Mouse (Mus musculus) hindbrain, embryonic 13.5 days (tissue): ENCODE measurements around the gene Sostdc1. TPM values are rescaled to one million over a fixed set of nuclear protein-coding genes. Genes with fewer than 3 reads are reported as not detected.
A peak's percentile ranks its signal among the peaks of the same experiment; 100 is the strongest.

Experiments used
- ATAC-seq: fragments of 200-750 bp; cut with Nextera tagmentation; 2 replicates; pipeline ENCODE4 v1.8.0; 2017; ENCODE audit warnings: moderate TSS enrichment; ENCODE audit not compliant: low FRiP score
- H3K27ac ChIP-seq: fragments of 300-500 bp; sonication (generic); 2 replicates; pipeline ENCODE4 v1.5.1; 2015; ENCODE audit warnings: inconsistent platforms, mild to moderate bottlenecking, moderate library complexity
- H3K27me3 ChIP-seq: fragments of 300-500 bp; sonication (generic); 2 replicates; pipeline ENCODE4 v1.6.1; 2015; ENCODE audit warnings: mild to moderate bottlenecking, inconsistent platforms
- H3K36me3 ChIP-seq: fragments of 300-500 bp; sonication (generic); 2 replicates; pipeline ENCODE4 v1.6.1; 2015; ENCODE audit warnings: mild to moderate bottlenecking, inconsistent platforms
- H3K4me1 ChIP-seq: fragments of 300-500 bp; sonication (generic); replicated peaks from 2 replicates; pipeline ENCODE4 v1.6.1; 2015; ENCODE audit warnings: inconsistent platforms
- H3K4me2 ChIP-seq: fragments of 300-500 bp; sonication (generic); 2 replicates; pipeline ENCODE4 v1.6.1; 2015; ENCODE audit warnings: inconsistent platforms, mild to moderate bottlenecking, moderate library complexity
- H3K4me3 ChIP-seq: fragments of 300-500 bp; sonication (generic); 2 replicates; pipeline ENCODE4 v1.5.1; 2015; ENCODE audit warnings: mild to moderate bottlenecking, inconsistent platforms
- H3K9ac ChIP-seq: fragments of 300-500 bp; sonication (generic); 2 replicates; pipeline ENCODE4 v1.6.1; 2015; ENCODE audit warnings: mild to moderate bottlenecking, inconsistent platforms
- H3K9me3 ChIP-seq: fragments of 300-500 bp; sonication (generic); 2 replicates; pipeline ENCODE4 v1.6.1; 2016; ENCODE audit warnings: inconsistent platforms
- WGBS: fragments of 180-500 bp; shearing (Covaris S2); methylation state at CpG from one replicate; pipeline ENCODE4 v1.1.7; 2015; 5-methylcytosine and 5-hydroxymethylcytosine counted together
- polyA plus RNA-seq: library from polyadenylated mRNA; unstranded; fragments of >200 nt; fragmentation: Nextera tagmentation; extraction: Ambion mirVana; gene quantifications from 2 replicates; pipeline ENCODE4 v1.2.1, GENCODE M21; 2015

Sostdc1 gene
- polyA plus RNA-seq, 1 experiment from 2014 or later, result 21.2 TPM

- peaks cover 12% of the 10 kb centered on the region; the same call in 1 of the 2 replicates for H3K4me1 ChIP-seq
- 0 out of 2 replicates have a peak, but pooled peaks cover 10% of the 10 kb centered on the region for H3K27me3 ChIP-seq
- H3K27ac ChIP-seq, result no peak overlapping the region
- H3K36me3 ChIP-seq, result no peaks in the 10 kb centered on the region
- no peaks in the 10 kb centered on the region for H3K9me3 ChIP-seq
- no peak overlapping the region for H3K4me3 ChIP-seq
- no peak for ATAC-seq
- no peak overlapping the region for H3K4me2 ChIP-seq
- WGBS, result 69% methylated on average over 3 of the region's 3 CpGs
- H3K9ac ChIP-seq, result no peak overlapping the region
These were observed 2.1 kb downstream of the Sostdc1 start for GRCm38 (mm10) chr12:36316056-36316455.

- H3K9ac ChIP-seq, result peak overlapping the region; percentile 71
- 0 out of 2 replicates have a peak, but pooled peaks cover 10% of the 10 kb centered on the region for H3K27me3 ChIP-seq
- ATAC-seq, result peak; percentile 90
- WGBS, result 4% methylated on average over 30 of the region's 30 CpGs
- H3K4me1 ChIP-seq, result peaks cover 12% of the 10 kb centered on the region; the same call in 1 of the 2 replicates
- H3K36me3 ChIP-seq, result no peaks in the 10 kb centered on the region
- H3K9me3 ChIP-seq, result no peaks in the 10 kb centered on the region
- H3K27ac ChIP-seq, result peak overlapping the region; percentile 30; the same call in 1 of the 2 replicates
- H3K4me3 ChIP-seq, result peak overlapping the region; percentile 50
- H3K4me2 ChIP-seq, result peak overlapping the region; percentile 90
These were observed 3.3 kb downstream of the Sostdc1 start for GRCm38 (mm10) chr12:36317036-36317819.

GRCm38 (mm10) chr12:36317820-36318135 lies 3.8 kb downstream of the Sostdc1 start:
- ATAC-seq, result no peak
- Histone ChIP-seq H3K9me3 (no peaks in the 10 kb centered on the region), H3K27ac (no peak overlapping the region), H3K4me3 (no peak overlapping the region), H3K9ac (no peak overlapping the region), H3K36me3 (no peaks in the 10 kb centered on the region), H3K27me3 (0 out of 2 replicates have a peak, but pooled peaks cover 10% of the 10 kb centered on the region), H3K4me1 (peaks cover 12% of the 10 kb centered on the region; the same call in 1 of the 2 replicates), H3K4me2 (peak overlapping the region; percentile 90)
- WGBS, result 22% methylated on average over 3 of the region's 3 CpGs

- H3K27me3 ChIP-seq, result no peaks in the 10 kb centered on the region
- no peak for ATAC-seq
- H3K36me3 ChIP-seq, result no peaks in the 10 kb centered on the region
- no peak overlapping the region for H3K9ac ChIP-seq
- WGBS, result 91% methylated on average over 4 of the region's 4 CpGs
- no peaks in the 10 kb centered on the region for H3K4me1 ChIP-seq
- no peak overlapping the region for H3K27ac ChIP-seq
- H3K4me2 ChIP-seq, result no peak overlapping the region
- H3K4me3 ChIP-seq, result no peak overlapping the region
- no peaks in the 10 kb centered on the region for H3K9me3 ChIP-seq
These were observed 12.2 kb downstream of the Sostdc1 start for GRCm38 (mm10) chr12:36326101-36326521.

GRCm38 (mm10) chr12:36332676-36333075 lies 18.7 kb downstream of the Sostdc1 start:
- no peak overlapping the region for H3K4me2 ChIP-seq
- 80% methylated on average over 1 of the region's 1 CpGs for WGBS
- H3K27ac ChIP-seq, result no peak overlapping the region
- ATAC-seq, result no peak
- no peaks in the 10 kb centered on the region for H3K9me3 ChIP-seq
- no peaks in the 10 kb centered on the region for H3K27me3 ChIP-seq
- no peak overlapping the region for H3K4me3 ChIP-seq
- H3K9ac ChIP-seq, result no peak overlapping the region
- no peaks in the 10 kb centered on the region for H3K4me1 ChIP-seq
- H3K36me3 ChIP-seq, result no peaks in the 10 kb centered on the region

- Histone ChIP-seq H3K27ac (no peak overlapping the region), H3K9me3 (no peaks in the 10 kb centered on the region), H3K27me3 (no peaks in the 10 kb centered on the region), H3K4me3 (no peak overlapping the region), H3K4me2 (no peak overlapping the region), H3K9ac (no peak overlapping the region), H3K36me3 (no peaks in the 10 kb centered on the region), H3K4me1 (no peaks in the 10 kb centered on the region)
- no peak for ATAC-seq
- WGBS, result 72% methylated on average over 9 of the region's 9 CpGs
These were observed 19.9 kb downstream of the Sostdc1 start for GRCm38 (mm10) chr12:36333837-36334281.

GRCm38 (mm10) chr12:36344131-36344530 lies 30.2 kb downstream of the Sostdc1 start:
- Histone ChIP-seq H3K4me1 (no peaks in the 10 kb centered on the region), H3K27me3 (no peaks in the 10 kb centered on the region), H3K9ac (no peak overlapping the region), H3K27ac (no peak overlapping the region), H3K4me3 (no peak overlapping the region), H3K4me2 (no peak overlapping the region), H3K9me3 (no peaks in the 10 kb centered on the region), H3K36me3 (no peaks in the 10 kb centered on the region)
- 48% methylated on average over 4 of the region's 4 CpGs for WGBS
- ATAC-seq, result no peak

GRCm38 (mm10) chr12:36360064-36360463 lies 46.1 kb downstream of the Sostdc1 start:
- Histone ChIP-seq H3K27me3 (no peaks in the 10 kb centered on the region), H3K36me3 (no peaks in the 10 kb centered on the region), H3K4me2 (no peak overlapping the region), H3K9me3 (no peaks in the 10 kb centered on the region), H3K4me1 (no peaks in the 10 kb centered on the region), H3K27ac (no peak overlapping the region), H3K9ac (no peak overlapping the region), H3K4me3 (no peak overlapping the region)
- ATAC-seq, result no peak
- 92% methylated on average over 3 of the region's 3 CpGs for WGBS

GRCm38 (mm10) chr12:36360693-36361092 lies 46.8 kb downstream of the Sostdc1 start:
- Histone ChIP-seq H3K27me3 (no peaks in the 10 kb centered on the region), H3K27ac (no peak overlapping the region), H3K4me3 (no peak overlapping the region), H3K4me2 (no peak overlapping the region), H3K9ac (no peak overlapping the region), H3K9me3 (no peaks in the 10 kb centered on the region), H3K36me3 (no peaks in the 10 kb centered on the region), H3K4me1 (no peaks in the 10 kb centered on the region)
- 96% methylated on average over 5 of the region's 5 CpGs for WGBS
- ATAC-seq, result no peak

GRCm38 (mm10) chr12:36364013-36364412 lies 50.1 kb downstream of the Sostdc1 start:
- 94% methylated on average over 4 of the region's 4 CpGs for WGBS
- no peak overlapping the region for H3K4me3 ChIP-seq
- no peaks in the 10 kb centered on the region for H3K4me1 ChIP-seq
- ATAC-seq, result no peak
- H3K9ac ChIP-seq, result no peak overlapping the region
- no peak overlapping the region for H3K4me2 ChIP-seq
- no peaks in the 10 kb centered on the region for H3K27me3 ChIP-seq
- no peaks in the 10 kb centered on the region for H3K9me3 ChIP-seq
- no peaks in the 10 kb centered on the region for H3K36me3 ChIP-seq
- no peak overlapping the region for H3K27ac ChIP-seq

Other genes starting within 250 kb of the Sostdc1 start
- 60.3 and 63.8 TPM in 2 replicates for gene Ankmy2, start 157.0 kb upstream of the Sostdc1 start, polyA plus RNA-seq
- 425 and 457 TPM in 2 replicates for gene Bzw2, start 156.1 kb upstream of the Sostdc1 start, polyA plus RNA-seq
- gene Lrrc72, start 60.7 kb upstream of the Sostdc1 start, polyA plus RNA-seq, result not detected in 2 replicates
- 12.6 and 14.3 TPM in 2 replicates for gene Ispd, start 67.3 kb downstream of the Sostdc1 start, polyA plus RNA-seq
- 2.0 and 2.5 TPM in 2 replicates for gene D630036H23Rik, start 68.0 kb downstream of the Sostdc1 start, polyA plus RNA-seq